Mouse (Mus musculus): Measurements from ENCODE around the gene D6Ertd527e. TPM values are rescaled to one million over a fixed set of nuclear protein-coding genes. Genes with fewer than 3 reads are reported as not detected.

D6Ertd527e gene
- polyA plus RNA-seq, 1 experiment from 2014 or later, result not detected

- ATAC-seq (no peak), DNase-seq (no peak)
- no peak overlapping the region for H3K27ac ChIP-seq (ENCODE audit: low read depth)
- H3K4me2 ChIP-seq (ENCODE audit: low read depth, low read length), result no peak overlapping the region
- no peak overlapping the region for H3K9ac ChIP-seq (replicated peaks)
- H3K4me1 ChIP-seq (ENCODE audit: insufficient read depth), result no peaks in the 10 kb centered on the region
- 85% methylated on average over 8 of the region's 8 CpGs for WGBS (ENCODE audit: insufficient replicate concordance)
- no peak for TF ChIP-seq EP300 (IDR thresholded peaks at IDR 0.05; ENCODE audit: low read depth)
- no peak for TF ChIP-seq CTCF (IDR thresholded peaks at IDR 0.05; ENCODE audit: low read depth)
- H3K4me3 ChIP-seq (ENCODE audit: low read depth, low read length), result no peak overlapping the region
- H3K27me3 ChIP-seq (ENCODE audit: insufficient read depth, low read length), result no peaks in the 10 kb centered on the region
- no peaks in the 10 kb centered on the region for H3K9me3 ChIP-seq (ENCODE audit: low read length)
- no peaks in the 10 kb centered on the region for H3K36me3 ChIP-seq (replicated peaks; ENCODE audit: insufficient read depth, low read length)
These were observed 46.9 kb downstream of the D6Ertd527e start for GRCm38 (mm10) chr6:87151427-87151826.

- Histone ChIP-seq H3K4me3 (ENCODE audit: low read depth, low read length) (no peak overlapping the region), H3K36me3 (replicated peaks; ENCODE audit: insufficient read depth, low read length) (no peaks in the 10 kb centered on the region), H3K27me3 (ENCODE audit: insufficient read depth, low read length) (no peaks in the 10 kb centered on the region), H3K27ac (ENCODE audit: low read depth) (peak overlapping the region; percentile 46), H3K4me2 (ENCODE audit: low read depth, low read length) (peak overlapping the region; percentile 7), H3K9ac (replicated peaks) (no peak overlapping the region), H3K9me3 (ENCODE audit: low read length) (no peaks in the 10 kb centered on the region), H3K4me1 (ENCODE audit: insufficient read depth) (no peaks in the 10 kb centered on the region)
- WGBS (ENCODE audit: insufficient replicate concordance), result 36% methylated on average over 21 of the region's 21 CpGs
- no peak for TF ChIP-seq EP300 (IDR thresholded peaks at IDR 0.05; ENCODE audit: low read depth)
- TF ChIP-seq CTCF (IDR thresholded peaks at IDR 0.05; ENCODE audit: low read depth), result no peak
- ATAC-seq (peak; percentile 90), DNase-seq (peak; percentile 47)
These were observed 48.1 kb downstream of the D6Ertd527e start for GRCm38 (mm10) chr6:87152461-87153230.

- WGBS (ENCODE audit: insufficient replicate concordance), result 46% methylated on average over 7 of the region's 7 CpGs
- no peaks in the 10 kb centered on the region for H3K9me3 ChIP-seq (ENCODE audit: low read length)
- no peaks in the 10 kb centered on the region for H3K4me1 ChIP-seq (ENCODE audit: insufficient read depth)
- H3K27ac ChIP-seq (ENCODE audit: low read depth), result peak overlapping the region; percentile 46
- DNase-seq, result no peak
- H3K36me3 ChIP-seq (replicated peaks; ENCODE audit: insufficient read depth, low read length), result no peaks in the 10 kb centered on the region
- H3K4me3 ChIP-seq (ENCODE audit: low read depth, low read length), result no peak overlapping the region
- TF ChIP-seq EP300 (IDR thresholded peaks at IDR 0.05; ENCODE audit: low read depth), result no peak
- TF ChIP-seq CTCF (IDR thresholded peaks at IDR 0.05; ENCODE audit: low read depth), result no peak
- peak overlapping the region; percentile 7 for H3K4me2 ChIP-seq (ENCODE audit: low read depth, low read length)
- ATAC-seq, result no peak; the same call in 1 of the 2 replicates
- no peak overlapping the region for H3K9ac ChIP-seq (replicated peaks)
- H3K27me3 ChIP-seq (ENCODE audit: insufficient read depth, low read length), result no peaks in the 10 kb centered on the region
These were observed 48.7 kb downstream of the D6Ertd527e start for GRCm38 (mm10) chr6:87153231-87153580.

GRCm38 (mm10) chr6:87153836-87154235, 49.3 kb downstream of the D6Ertd527e start:
- Histone ChIP-seq H3K4me1 (ENCODE audit: insufficient read depth) (no peaks in the 10 kb centered on the region), H3K4me2 (ENCODE audit: low read depth, low read length) (no peak overlapping the region), H3K27ac (ENCODE audit: low read depth) (no peak overlapping the region), H3K27me3 (ENCODE audit: insufficient read depth, low read length) (no peaks in the 10 kb centered on the region), H3K36me3 (replicated peaks; ENCODE audit: insufficient read depth, low read length) (no peaks in the 10 kb centered on the region), H3K9ac (replicated peaks) (no peak overlapping the region), H3K9me3 (ENCODE audit: low read length) (no peaks in the 10 kb centered on the region), H3K4me3 (ENCODE audit: low read depth, low read length) (no peak overlapping the region)
- no peak for ATAC-seq
- TF ChIP-seq EP300 (IDR thresholded peaks at IDR 0.05; ENCODE audit: low read depth) (no peak), CTCF (IDR thresholded peaks at IDR 0.05; ENCODE audit: low read depth) (no peak)
- WGBS (ENCODE audit: insufficient replicate concordance), result 77% methylated on average over 3 of the region's 3 CpGs
- DNase-seq, result no peak

- DNase-seq, result no peak
- no peaks in the 10 kb centered on the region for H3K9me3 ChIP-seq (ENCODE audit: low read length)
- WGBS (ENCODE audit: insufficient replicate concordance), result 79% methylated on average over 7 of the region's 7 CpGs
- no peaks in the 10 kb centered on the region for H3K4me1 ChIP-seq (ENCODE audit: insufficient read depth)
- no peak overlapping the region for H3K9ac ChIP-seq (replicated peaks)
- H3K4me2 ChIP-seq (ENCODE audit: low read depth, low read length), result no peak overlapping the region
- TF ChIP-seq EP300 (IDR thresholded peaks at IDR 0.05; ENCODE audit: low read depth), result no peak
- TF ChIP-seq CTCF (IDR thresholded peaks at IDR 0.05; ENCODE audit: low read depth), result no peak
- ATAC-seq, result no peak
- no peaks in the 10 kb centered on the region for H3K27me3 ChIP-seq (ENCODE audit: insufficient read depth, low read length)
- no peak overlapping the region for H3K4me3 ChIP-seq (ENCODE audit: low read depth, low read length)
- H3K27ac ChIP-seq (ENCODE audit: low read depth), result no peak overlapping the region
- no peaks in the 10 kb centered on the region for H3K36me3 ChIP-seq (replicated peaks; ENCODE audit: insufficient read depth, low read length)
These were observed 53.6 kb downstream of the D6Ertd527e start for GRCm38 (mm10) chr6:87158062-87158623.

- ATAC-seq (no peak), DNase-seq (no peak)
- 85% methylated on average over 5 of the region's 5 CpGs for WGBS (ENCODE audit: insufficient replicate concordance)
- Histone ChIP-seq H3K4me2 (ENCODE audit: low read depth, low read length) (no peak overlapping the region), H3K27me3 (ENCODE audit: insufficient read depth, low read length) (no peaks in the 10 kb centered on the region), H3K4me3 (ENCODE audit: low read depth, low read length) (no peak overlapping the region), H3K9ac (replicated peaks) (no peak overlapping the region), H3K27ac (ENCODE audit: low read depth) (no peak overlapping the region), H3K4me1 (ENCODE audit: insufficient read depth) (no peaks in the 10 kb centered on the region), H3K9me3 (ENCODE audit: low read length) (no peaks in the 10 kb centered on the region), H3K36me3 (replicated peaks; ENCODE audit: insufficient read depth, low read length) (no peaks in the 10 kb centered on the region)
- no peak for TF ChIP-seq EP300 (IDR thresholded peaks at IDR 0.05; ENCODE audit: low read depth)
- TF ChIP-seq CTCF (IDR thresholded peaks at IDR 0.05; ENCODE audit: low read depth), result no peak
These were observed 55.6 kb downstream of the D6Ertd527e start for GRCm38 (mm10) chr6:87160196-87160595.

Measured in liver, postnatal 0 days (tissue).